Mouse (Mus musculus) kidney, adult 2 months (tissue): ENCODE results near the gene Ndufaf2.

Experiments
- CTCF ChIP-seq: fragments of 200-500 bp; conservative IDR thresholded peaks from 2 replicates; pipeline ENCODE4 v1.5.1; 2011; ENCODE audit warnings: low read depth, mild to moderate bottlenecking, control low read depth, low read length, moderate library complexity, mixed read lengths; ENCODE audit not compliant: insufficient read depth, insufficient read length
- POLR2A ChIP-seq: fragments of 200-500 bp; IDR thresholded peaks from one replicate; pipeline ENCODE4 v1.6.1; 2011; ENCODE audit warnings: low read depth, low read length, control low read depth

DNA sequence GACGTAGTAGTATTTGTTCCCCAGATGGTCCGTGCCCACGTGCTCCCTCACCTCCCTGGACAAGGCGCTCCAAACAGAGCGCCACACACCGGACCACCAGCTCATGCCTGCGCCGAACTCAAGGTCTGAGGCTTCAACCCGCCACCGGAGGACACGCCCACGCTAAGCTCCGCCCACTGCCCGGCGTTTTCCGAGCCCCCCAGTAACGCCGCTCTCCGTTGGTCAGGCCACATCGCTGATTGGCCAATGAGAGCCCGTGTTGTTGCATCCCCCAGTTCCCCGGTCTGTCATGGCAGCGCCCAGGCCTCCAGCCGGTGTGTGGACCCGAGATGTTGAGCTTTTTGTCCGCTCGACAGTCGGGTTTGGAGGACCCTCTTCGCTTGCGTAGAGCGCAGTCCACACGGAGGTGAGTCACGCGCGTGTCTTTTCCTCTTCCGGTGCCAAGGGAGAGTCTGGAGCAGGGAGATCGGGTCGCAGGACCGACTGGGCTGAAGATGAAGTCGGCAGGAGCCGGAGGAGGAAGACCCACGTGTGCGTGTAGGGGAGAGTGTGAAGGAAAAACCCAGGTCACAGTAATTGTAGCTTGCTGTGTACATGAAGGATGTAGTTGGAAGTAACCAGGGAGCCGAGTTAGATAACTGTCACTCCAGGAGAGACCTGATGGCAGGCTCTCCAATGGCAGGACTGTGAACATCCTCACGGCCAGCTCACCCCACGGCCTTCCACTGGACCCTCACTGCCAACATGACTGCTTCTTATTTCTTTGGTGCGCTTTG is at the start of gene Ndufaf2, which contains the start of gene Ercc8:
- TF ChIP-seq CTCF: no peak
- TF ChIP-seq POLR2A: peak; percentile 4
